In the genomic region with DNA sequence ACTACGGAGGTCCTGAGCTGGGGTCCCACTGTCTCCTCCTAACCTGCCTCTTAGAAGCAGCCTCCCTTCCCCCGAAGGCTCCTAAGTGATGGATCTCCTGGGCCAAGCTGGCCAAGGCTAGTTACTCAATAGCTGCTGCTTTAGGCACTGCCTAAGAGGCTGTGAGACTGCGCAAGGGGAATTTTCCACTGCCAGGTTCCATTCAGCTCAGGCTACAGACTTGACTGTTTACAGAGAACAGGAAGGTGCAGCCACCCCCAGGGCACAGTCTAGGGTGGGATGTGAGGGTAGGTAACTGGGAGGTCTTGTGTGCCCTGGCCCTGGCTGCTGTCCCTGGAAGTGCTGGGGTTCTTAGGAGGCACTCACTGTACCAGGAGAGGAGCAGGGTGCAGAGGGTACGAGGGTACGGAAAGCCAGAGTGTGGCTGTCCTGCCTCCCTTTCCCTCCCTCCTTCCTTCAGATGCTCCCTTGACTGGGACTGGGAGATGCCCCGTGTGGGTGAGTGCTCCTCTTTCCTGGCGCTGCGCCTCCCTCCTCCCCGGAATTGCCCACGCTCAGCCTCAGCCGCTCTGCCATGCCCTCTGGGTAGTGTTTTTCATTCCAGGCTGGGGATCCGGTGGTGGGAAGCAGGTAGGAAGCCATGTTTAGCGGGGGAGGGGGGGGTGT, we compare ENCODE assay signal across 9 mouse cellular contexts.
DNase-seq lines count a peak whose midpoint lies in the region; ATAC-seq and TF ChIP-seq lines count a peak whose summit lies in the region.
"Had no signal": no experiment of that assay in that cellular context is flagged by ENCODE, and none has a peak within 500 bp of the region (broad histone marks: within the 10 kb centered on the region; RNA-seq: fewer than 3 reads in every experiment).

No protein-coding gene starts in this region.

- H3K4me3 ChIP-seq in heart, embryonic 13.5 days, result peak overlapping the region; percentile 6; the same call in 1 of the 2 replicates
- peak overlapping the region; percentile 3; the same call in 1 of the 2 replicates for H3K4me3 ChIP-seq in lung, embryonic 16.5 days (ENCODE audit: low read length)
- H3K4me3 ChIP-seq in small intestine, adult 2 months (ENCODE audit: low read depth, low read length), result no peak overlapping the region
- H3K4me3 ChIP-seq: liver, embryonic 15.5 days had no signal

- 0 out of 2 replicates have a peak, but pooled peaks cover 4% of the 10 kb centered on the region for H3K27me3 ChIP-seq in heart, embryonic 13.5 days (replicated peaks)
- no peaks in the 10 kb centered on the region for H3K27me3 ChIP-seq in lung, embryonic 16.5 days (ENCODE audit: control insufficient read depth, insufficient read depth, low read depth, low read length)
- H3K27me3 ChIP-seq in small intestine, adult 2 months (ENCODE audit: control insufficient read depth, insufficient read depth, low read length), result no peaks in the 10 kb centered on the region; the same call in 1 of the 2 replicates

- no peak overlapping the region for H3K27ac ChIP-seq in heart, embryonic 13.5 days (replicated peaks)
- no peak overlapping the region for H3K27ac ChIP-seq in lung, embryonic 16.5 days (ENCODE audit: low read length)
- peak overlapping the region; percentile 36 for H3K27ac ChIP-seq in small intestine, adult 2 months (ENCODE audit: insufficient read depth, low read depth, low read length)
- H3K27ac ChIP-seq: liver, embryonic 15.5 days had no signal

- WGBS in heart, embryonic 13.5 days, result 24% methylated on average over 13 of the region's 13 CpGs
- WGBS in lung, embryonic 16.5 days, result 21% methylated on average over 12 of the region's 13 CpGs
- WGBS in small intestine, adult 2 months, result 17% methylated on average over 13 of the region's 13 CpGs

- peaks cover 23% of the 10 kb centered on the region for H3K4me1 ChIP-seq in heart, embryonic 13.5 days
- peaks cover 8% of the 10 kb centered on the region for H3K4me1 ChIP-seq in lung, embryonic 16.5 days (replicated peaks; ENCODE audit: control insufficient read depth, insufficient read depth, low read length)
- no peaks in the 10 kb centered on the region for H3K4me1 ChIP-seq in small intestine, adult 2 months (ENCODE audit: control insufficient read depth, insufficient read depth, insufficient read length, low read length)

- H3K4me2 ChIP-seq in heart, embryonic 13.5 days, result peak overlapping the region; percentile 56
- peak overlapping the region; percentile 43 for H3K4me2 ChIP-seq in lung, embryonic 16.5 days (ENCODE audit: low read depth, low read length)
- H3K4me2 ChIP-seq: liver, embryonic 15.5 days had no signal

- ATAC-seq in common myeloid progenitor, adult 5-6 weeks (replicated peaks; ENCODE audit: low read depth, poor library complexity, severe bottlenecking), result peak; percentile 37
- no peak for ATAC-seq in heart, embryonic 13.5 days (ENCODE audit: extremely low read depth, insufficient number of reproducible peaks, low FRiP score, low TSS enrichment)
- ATAC-seq in lung, embryonic 16.5 days (ENCODE audit: low read depth), result peak; percentile 84

- H3K9ac ChIP-seq in heart, embryonic 13.5 days, result 0 out of 2 replicates have a peak overlapping the region, but pooled peaks have one; percentile 40
- 0 out of 2 replicates have a peak overlapping the region, but pooled peaks have one; percentile 5 for H3K9ac ChIP-seq in lung, embryonic 16.5 days (ENCODE audit: low read length)
- H3K9ac ChIP-seq: liver, embryonic 15.5 days had no signal

- no peaks in the 10 kb centered on the region for H3K36me3 ChIP-seq in heart, embryonic 13.5 days
- H3K36me3 ChIP-seq in lung, embryonic 16.5 days (ENCODE audit: control insufficient read depth, insufficient read depth, low read length), result no peaks in the 10 kb centered on the region
- no peaks in the 10 kb centered on the region for H3K36me3 ChIP-seq in small intestine, adult 2 months (ENCODE audit: control insufficient read depth, insufficient read depth, low read length)
- H3K36me3 ChIP-seq: liver, embryonic 15.5 days had no signal

- no peak for TF ChIP-seq POLR2A in small intestine, adult 2 months (IDR thresholded peaks at IDR 0.05; ENCODE audit: low read depth, low read length)

- peak; percentile 12 for DNase-seq in testis, postnatal 14 days (ENCODE audit: low spot score)
- DNase-seq in testis, postnatal 10 days (ENCODE audit: low spot score), result no peak
- DNase-seq in kidney, postnatal 10 days, result peak; percentile 68
- no peak for DNase-seq in spleen, postnatal 4 days (ENCODE audit: low spot score in 2 of 2)

- TF ChIP-seq CTCF in small intestine, adult 2 months (IDR thresholded peaks at IDR 0.05; ENCODE audit: extremely low read depth, insufficient read length, insufficient replicate concordance, low read depth, low read length), result no peak

- no peaks in the 10 kb centered on the region for H3K9me3 ChIP-seq in heart, embryonic 13.5 days
- H3K9me3 ChIP-seq in lung, embryonic 16.5 days (ENCODE audit: control insufficient read depth, low read length), result no peaks in the 10 kb centered on the region
- H3K9me3 ChIP-seq: liver, embryonic 15.5 days had no signal

Comparison
In these comparisons a context has a peak if more than half of its experiments do, and no peak if none do; other contexts are left out.
1. DNase-seq: peak in testis, postnatal 14 days (single experiment) and kidney, postnatal 10 days (single experiment); none in testis, postnatal 10 days (single experiment) and spleen, postnatal 4 days (0 of 2).